Mouse (Mus musculus) kidney, postnatal 0 days (tissue): ENCODE measurements around the gene Stra6. TPM values are rescaled to one million over a fixed set of nuclear protein-coding genes. Genes with fewer than 3 reads are reported as not detected.
A peak's percentile ranks its signal among the peaks of the same experiment; 100 is the strongest.

Experiments
- ATAC-seq: fragments of 200-750 bp; cut with Nextera tagmentation; replicated peaks from 2 replicates; pipeline ENCODE4 v1.8.0; 2017; ENCODE audit warnings: low read depth, moderate number of reproducible peaks, moderate TSS enrichment, moderate library complexity; ENCODE audit not compliant: low FRiP score
- DNase-seq: peaks from one replicate; pipeline ENCODE4 v3.0.0-alpha.2; 2016; ENCODE audit warnings: low spot score
- H3K27ac ChIP-seq: fragments of 300-500 bp; sonication (generic); 2 replicates; pipeline ENCODE4 v1.5.1; 2014; ENCODE audit warnings: mild to moderate bottlenecking
- H3K27me3 ChIP-seq: fragments of 300-500 bp; sonication (generic); 2 replicates; pipeline ENCODE4 v1.6.1; 2014; ENCODE audit warnings: low read length, mixed read lengths; ENCODE audit not compliant: insufficient read depth
- H3K36me3 ChIP-seq: fragments of 300-500 bp; sonication (generic); 2 replicates; pipeline ENCODE4 v1.6.1; 2014; ENCODE audit warnings: low read length, mixed read lengths; ENCODE audit not compliant: insufficient read depth
- H3K4me1 ChIP-seq: fragments of 300-500 bp; sonication (generic); replicated peaks from 2 replicates; pipeline ENCODE4 v1.6.1; 2014; ENCODE audit warnings: antibody characterized with exemption, low read length, mixed read lengths; ENCODE audit not compliant: insufficient read depth
- H3K4me2 ChIP-seq: fragments of 300-500 bp; sonication (generic); 2 replicates; pipeline ENCODE4 v1.6.1; 2014; ENCODE audit warnings: mild to moderate bottlenecking, low read length, moderate library complexity, mixed read lengths
- H3K4me3 ChIP-seq: fragments of 300-500 bp; sonication (generic); replicated peaks from 2 replicates; pipeline ENCODE4 v1.5.1; 2014; ENCODE audit warnings: low read depth, low read length
- H3K9ac ChIP-seq: fragments of 300-500 bp; sonication (generic); 2 replicates; pipeline ENCODE4 v1.6.1; 2014; ENCODE audit warnings: low read depth, low read length
- H3K9me3 ChIP-seq: fragments of 300-500 bp; sonication (generic); replicated peaks from 2 replicates; pipeline ENCODE4 v1.6.1; 2016; ENCODE audit warnings: low read length, inconsistent platforms, mixed read lengths
- CTCF ChIP-seq: IDR thresholded peaks from 2 replicates; pipeline ENCODE4 v1.5.1; 2016; ENCODE audit warnings: antibody characterized with exemption, low read depth, mild to moderate bottlenecking, moderate library complexity
- WGBS: fragments of 180-500 bp; shearing (Covaris S2); extraction: QIAGEN DNeasy Blood & Tissue Kit; methylation state at CpG from one replicate; pipeline ENCODE4 v1.1.7; 2014; 5-methylcytosine and 5-hydroxymethylcytosine counted together
- polyA plus RNA-seq: library from polyadenylated mRNA; unstranded; fragments of >200 nt; fragmentation: Nextera tagmentation; extraction: Ambion mirVana; gene quantifications from 2 replicates; pipeline ENCODE4 v1.2.1, GENCODE M21; 2015

Gene Stra6
- polyA plus RNA-seq, 1 experiment from 2014 or later = 12.2 TPM

GRCm38 (mm10) chr9:58175745-58176487, 112.3 kb downstream of the Stra6 start:
- H3K9ac ChIP-seq = no peak overlapping the region
- H3K36me3 ChIP-seq = no peaks in the 10 kb centered on the region
- no peaks in the 10 kb centered on the region for H3K27me3 ChIP-seq
- TF ChIP-seq CTCF = no peak
- no peaks in the 10 kb centered on the region for H3K9me3 ChIP-seq
- H3K4me2 ChIP-seq = no peak overlapping the region
- 36% methylated on average over 5 of the region's 5 CpGs for WGBS
- 0 out of 2 replicates have a peak overlapping the region, but pooled peaks have one; percentile 36 for H3K27ac ChIP-seq
- H3K4me3 ChIP-seq = no peak overlapping the region
- peak; percentile 70 for DNase-seq
- no peak for ATAC-seq
- H3K4me1 ChIP-seq = no peaks in the 10 kb centered on the region; the same call in 1 of the 2 replicates

- no peak overlapping the region for H3K27ac ChIP-seq
- H3K9ac ChIP-seq = no peak overlapping the region
- no peak overlapping the region for H3K4me3 ChIP-seq
- H3K27me3 ChIP-seq = no peaks in the 10 kb centered on the region
- H3K4me1 ChIP-seq = no peaks in the 10 kb centered on the region; the same call in 1 of the 2 replicates
- no peak for TF ChIP-seq CTCF
- H3K9me3 ChIP-seq = no peaks in the 10 kb centered on the region
- 74% methylated on average over 4 of the region's 4 CpGs for WGBS
- DNase-seq = no peak
- H3K4me2 ChIP-seq = no peak overlapping the region
- no peaks in the 10 kb centered on the region for H3K36me3 ChIP-seq
- no peak for ATAC-seq
These were observed 113.6 kb downstream of the Stra6 start for GRCm38 (mm10) chr9:58177165-58177564.

DNA sequence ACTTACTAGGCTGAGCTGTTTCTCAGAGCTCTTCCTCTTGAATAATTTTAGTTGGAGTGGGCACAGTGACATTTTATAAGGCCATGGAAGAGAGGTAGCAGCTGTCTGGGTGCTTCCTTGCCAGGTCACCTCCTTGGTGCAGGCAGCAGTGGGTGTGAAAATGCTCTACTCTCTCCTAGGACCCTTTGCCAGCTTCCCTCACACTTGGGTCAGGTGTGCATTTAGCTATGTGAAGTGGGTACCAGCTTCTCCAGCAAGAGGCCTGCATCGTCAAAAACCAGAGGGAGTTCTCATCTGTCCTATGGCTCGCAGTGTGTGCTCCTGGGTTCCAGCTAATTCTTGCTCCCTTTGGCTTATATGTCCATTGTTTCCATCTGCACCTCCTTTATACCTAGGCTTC, 115.8 kb downstream of the Stra6 start:
- Histone ChIP-seq H3K4me1 (no peaks in the 10 kb centered on the region; the same call in 1 of the 2 replicates), H3K27ac (no peak overlapping the region), H3K36me3 (no peaks in the 10 kb centered on the region), H3K9me3 (no peaks in the 10 kb centered on the region), H3K4me3 (no peak overlapping the region), H3K9ac (no peak overlapping the region), H3K27me3 (no peaks in the 10 kb centered on the region), H3K4me2 (no peak overlapping the region)
- TF ChIP-seq CTCF = no peak
- ATAC-seq (no peak), DNase-seq (no peak)
- 97% methylated on average over 2 of the region's 2 CpGs for WGBS

DNA sequence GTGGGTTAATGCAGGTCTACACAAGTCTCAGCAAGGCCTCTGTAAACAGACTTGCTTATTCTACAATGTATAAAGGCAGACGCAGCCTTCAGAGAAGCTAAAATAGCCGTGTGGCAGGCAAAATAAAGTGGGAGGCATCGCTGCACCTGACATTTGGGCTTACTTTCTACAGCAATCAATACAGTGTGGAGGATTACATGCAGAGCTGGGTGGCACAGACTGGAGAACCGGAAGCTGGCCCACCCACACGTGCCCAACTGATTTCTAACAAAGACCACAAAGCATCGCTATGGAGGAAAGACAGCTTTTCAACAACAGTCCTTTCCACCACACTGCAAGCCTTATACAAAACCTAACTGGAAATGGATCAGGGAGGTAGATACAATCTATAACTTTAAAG, 120.9 kb downstream of the Stra6 start:
- no peak overlapping the region for H3K27ac ChIP-seq
- no peaks in the 10 kb centered on the region for H3K36me3 ChIP-seq
- H3K27me3 ChIP-seq = no peaks in the 10 kb centered on the region
- no peaks in the 10 kb centered on the region for H3K4me1 ChIP-seq
- DNase-seq = no peak
- no peak overlapping the region for H3K4me2 ChIP-seq
- no peak for TF ChIP-seq CTCF
- no peak for ATAC-seq
- 77% methylated on average over 6 of the region's 6 CpGs for WGBS
- H3K9me3 ChIP-seq = no peaks in the 10 kb centered on the region
- H3K9ac ChIP-seq = no peak overlapping the region
- no peak overlapping the region for H3K4me3 ChIP-seq

DNA sequence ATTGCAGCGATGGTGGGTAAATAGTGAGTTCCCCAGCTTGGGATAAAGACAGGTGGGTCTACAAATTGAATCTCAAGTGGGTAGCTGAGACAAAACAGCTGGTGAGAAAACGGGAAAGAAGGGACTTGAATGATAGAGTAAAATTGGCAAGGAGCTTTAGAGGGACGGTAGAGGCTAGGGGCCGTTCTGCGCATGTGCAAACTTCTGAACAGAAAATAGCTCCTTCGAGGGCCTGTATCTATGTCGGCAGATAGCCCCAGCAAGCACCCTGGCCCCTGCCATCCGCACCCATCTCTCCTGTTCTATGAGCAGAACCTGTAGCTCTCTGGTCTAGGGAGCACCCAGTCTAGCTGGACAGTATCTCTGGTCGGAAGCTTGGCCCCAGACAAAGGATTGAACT, 130.6 kb downstream of the Stra6 start:
- Histone ChIP-seq H3K27ac (no peak overlapping the region), H3K4me3 (no peak overlapping the region), H3K9ac (no peak overlapping the region), H3K36me3 (no peaks in the 10 kb centered on the region), H3K4me1 (peaks cover 13% of the 10 kb centered on the region), H3K9me3 (no peaks in the 10 kb centered on the region), H3K27me3 (peaks cover 46% of the 10 kb centered on the region), H3K4me2 (no peak overlapping the region)
- DNase-seq (no peak), ATAC-seq (no peak)
- TF ChIP-seq CTCF = no peak
- WGBS = 79% methylated on average over 9 of the region's 9 CpGs

DNA sequence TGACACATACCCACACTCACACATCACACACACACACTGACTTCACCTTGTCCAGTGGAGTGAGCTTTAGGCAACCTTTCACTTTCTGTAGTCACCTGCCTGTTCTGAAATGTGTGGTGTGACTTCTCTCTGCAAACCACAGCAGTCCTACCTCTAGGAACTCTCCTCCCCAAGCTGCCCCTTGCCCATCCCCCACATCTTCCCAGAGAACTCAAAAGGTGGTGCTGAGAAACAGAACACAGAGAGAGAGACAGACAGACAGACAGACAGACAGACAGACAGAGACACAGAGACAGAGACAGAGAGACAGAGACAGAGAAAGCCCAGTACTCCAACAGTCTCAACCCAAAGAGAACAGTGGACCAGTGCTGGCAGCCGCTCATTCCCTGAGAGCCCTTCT, 132.1 kb downstream of the Stra6 start:
- Histone ChIP-seq H3K27me3 (peaks cover 59% of the 10 kb centered on the region), H3K4me1 (peaks cover 16% of the 10 kb centered on the region), H3K4me2 (no peak overlapping the region), H3K4me3 (no peak overlapping the region), H3K36me3 (no peaks in the 10 kb centered on the region), H3K9ac (no peak overlapping the region), H3K9me3 (no peaks in the 10 kb centered on the region), H3K27ac (no peak overlapping the region)
- no peak for TF ChIP-seq CTCF
- ATAC-seq (no peak), DNase-seq (no peak)
- 24% methylated on average over 1 of the region's 1 CpGs for WGBS

DNA sequence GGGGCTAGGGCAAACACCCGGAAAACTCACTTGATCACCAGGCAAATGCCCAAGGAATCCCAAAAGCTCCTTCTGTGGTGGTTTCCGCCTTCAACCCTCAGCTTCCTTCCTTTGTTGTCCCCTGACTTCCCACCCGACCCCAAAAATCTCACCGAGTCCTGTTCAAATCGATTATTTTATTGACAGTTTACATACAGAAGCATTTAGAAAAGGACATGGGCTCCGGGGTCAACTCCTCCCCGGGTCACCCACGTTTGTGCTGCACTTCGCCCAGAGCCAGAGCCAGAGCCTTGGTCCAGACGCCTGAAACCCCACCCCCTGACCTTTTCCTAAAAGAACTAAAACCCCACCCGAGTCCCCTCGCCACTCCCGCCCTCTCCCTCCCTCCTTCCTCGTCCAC, 132.6 kb downstream of the Stra6 start:
- H3K4me3 ChIP-seq = peak overlapping the region; percentile 2; the same call in 1 of the 2 replicates
- WGBS = 13% methylated on average over 14 of the region's 14 CpGs
- H3K4me2 ChIP-seq = no peak overlapping the region
- no peak overlapping the region for H3K27ac ChIP-seq
- TF ChIP-seq CTCF = no peak
- ATAC-seq = no peak
- H3K9ac ChIP-seq = no peak overlapping the region
- H3K27me3 ChIP-seq = peaks cover 64% of the 10 kb centered on the region
- H3K36me3 ChIP-seq = no peaks in the 10 kb centered on the region
- H3K9me3 ChIP-seq = no peaks in the 10 kb centered on the region
- peaks cover 16% of the 10 kb centered on the region for H3K4me1 ChIP-seq
- no peak for DNase-seq
